Mouse (Mus musculus) cerebellum, postnatal 4 days (tissue): ENCODE results near the gene Gm49337.
A peak's percentile ranks its signal among the peaks of the same experiment; 100 is the strongest.
"Not testable (repeated sequence)": the region's sequence is repeated elsewhere in the genome, so short reads cannot be mapped to it uniquely, and the experiment has no call there.

Experiments
- DNase-seq, 2 experiments: peaks; one replicate each; pipeline ENCODE4 v3.0.0; 2022; ENCODE audit warnings: low spot score in 2 of 2, mixed read lengths in 1 of 2

The Gm49337 gene

GRCm38 (mm10) chr4:116208891-116209290 is 35.7 kb downstream of the Gm49337 start:
- DNase-seq = no peak

- no peak for DNase-seq
These were observed 42.9 kb downstream of the Gm49337 start for GRCm38 (mm10) chr4:116215895-116216605.

DNA sequence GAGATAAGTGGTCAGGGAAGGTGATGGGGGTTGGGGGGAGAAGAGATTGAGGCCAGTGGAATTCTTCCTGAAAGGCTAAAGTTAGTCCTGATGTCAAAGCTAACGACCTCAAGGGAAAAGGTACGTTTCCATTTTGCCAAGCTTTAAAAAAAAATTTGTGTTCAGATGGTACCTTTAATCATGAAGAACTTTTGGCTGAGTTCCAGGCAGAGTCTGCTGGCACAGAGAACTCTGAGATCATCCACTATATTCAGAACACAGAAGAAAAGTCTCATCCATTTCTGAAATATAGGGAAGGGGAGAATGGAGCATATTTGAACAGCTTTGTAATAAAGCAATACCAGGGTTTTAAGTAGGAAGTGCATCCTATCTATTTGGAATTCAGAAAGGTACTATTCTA is 43.9 kb downstream of the Gm49337 start:
- DNase-seq = peak in 1 of 2 experiments; percentile 9

GRCm38 (mm10) chr4:116217661-116218060 is 44.5 kb downstream of the Gm49337 start:
- not testable (repeated sequence) for DNase-seq

DNA sequence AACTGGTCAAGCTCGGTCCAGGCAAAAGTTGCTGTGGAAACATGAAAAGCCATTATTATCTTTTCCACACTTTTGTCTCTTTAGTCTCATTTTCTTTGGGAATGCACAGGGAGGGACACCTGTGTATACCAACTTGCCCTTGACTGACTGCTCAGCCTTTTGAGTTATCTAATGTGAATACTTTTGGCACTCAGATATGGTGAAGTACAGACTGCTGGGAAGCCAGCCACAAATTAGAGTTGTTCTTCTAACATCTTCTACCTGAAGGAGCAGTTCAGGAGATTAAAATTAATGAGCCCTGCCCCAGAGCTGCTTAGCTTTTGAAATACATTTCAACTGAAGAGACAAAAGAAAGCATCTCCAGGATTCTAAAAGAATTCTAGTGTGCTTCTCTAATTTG is 45.9 kb downstream of the Gm49337 start:
- DNase-seq = no peak

GRCm38 (mm10) chr4:116220071-116220650 is 47.0 kb downstream of the Gm49337 start:
- DNase-seq = no peak

- no peak for DNase-seq
These were observed 47.6 kb downstream of the Gm49337 start for GRCm38 (mm10) chr4:116220780-116221139.

DNA sequence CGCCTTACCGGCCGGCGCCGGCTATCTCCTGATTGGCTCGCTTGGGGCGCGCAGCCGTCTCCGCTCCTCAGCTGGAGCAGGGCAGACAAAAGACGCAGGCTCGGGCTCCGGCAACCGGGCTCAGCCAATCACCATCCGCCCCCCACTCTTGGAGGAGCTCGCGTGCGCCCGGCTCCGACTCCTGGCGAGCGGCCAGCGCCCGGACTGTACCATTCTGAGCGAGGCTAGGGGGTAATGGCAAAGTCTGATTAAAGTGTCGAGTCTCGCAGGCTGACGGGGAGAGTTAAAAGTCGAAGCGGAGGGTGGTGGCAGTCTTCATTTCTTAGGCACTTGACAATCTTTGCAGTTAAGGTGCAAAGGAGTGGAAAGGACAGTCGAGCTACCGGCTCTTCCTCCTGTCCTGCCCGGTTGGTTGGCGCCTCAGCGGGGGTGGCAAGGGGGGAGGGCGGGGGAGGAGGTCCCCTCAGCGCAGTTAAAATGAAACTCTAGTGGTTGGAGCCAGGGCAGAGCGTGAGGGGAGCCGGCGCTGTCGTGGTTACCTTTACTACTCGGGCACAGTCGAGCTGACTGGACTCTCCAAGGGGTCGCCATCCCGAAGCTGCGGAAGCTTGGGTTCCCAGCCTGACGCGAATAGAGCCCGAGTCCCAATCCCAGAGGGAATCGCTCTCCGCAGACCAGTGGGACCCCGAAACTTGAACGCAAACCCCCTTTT is 48.1 kb downstream of the Gm49337 start, which contains the start of gene Pik3r3:
Gene Pik3r3, plus strand, starts transcription at position 479 of the 712 bp plus-strand sequence.
- DNase-seq = peak; percentile 97 to 98

DNA sequence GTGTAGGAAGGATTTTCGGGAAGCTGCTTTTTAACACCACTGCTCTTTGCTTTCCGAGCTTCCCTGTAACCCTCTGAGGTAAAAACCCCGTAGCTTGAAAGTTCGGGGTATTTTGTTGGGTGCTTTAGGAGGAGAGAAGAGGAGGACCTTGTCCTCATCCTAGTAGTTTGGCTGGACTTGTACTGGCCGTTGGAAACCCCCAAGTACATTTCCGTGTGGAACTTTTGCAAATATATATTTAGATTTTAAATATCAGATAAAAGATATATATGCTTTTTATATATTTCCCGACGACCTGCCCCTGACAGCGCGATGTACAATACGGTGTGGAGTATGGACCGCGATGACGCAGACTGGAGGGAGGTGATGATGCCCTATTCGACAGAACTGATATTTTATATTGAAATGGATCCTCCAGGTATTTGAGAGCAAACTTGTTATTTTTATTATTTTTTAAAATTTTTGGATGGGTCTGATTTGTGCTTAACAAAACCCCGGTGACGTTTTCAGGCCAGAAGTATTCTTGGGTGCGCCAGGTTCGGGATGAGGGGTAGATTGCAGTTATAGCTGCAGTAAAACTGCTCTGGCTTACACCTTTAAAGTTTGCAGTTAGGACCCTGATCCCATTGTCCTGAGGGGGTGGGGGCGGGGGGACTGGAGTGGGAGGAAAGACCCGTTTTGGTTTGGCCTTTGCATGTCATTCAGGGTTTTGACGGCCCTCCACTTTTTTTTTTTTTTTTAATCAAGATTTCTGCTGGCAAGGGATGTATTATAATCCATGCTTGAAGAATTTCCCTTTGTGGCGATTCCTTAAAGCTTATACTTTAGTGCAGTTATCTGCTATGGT is 49.0 kb downstream of the Gm49337 start:
- peak in 1 of 2 experiments; percentile 11 for DNase-seq

GRCm38 (mm10) chr4:116222843-116223119 is 49.6 kb downstream of the Gm49337 start:
- no peak for DNase-seq

GRCm38 (mm10) chr4:116243377-116243776 is 70.2 kb downstream of the Gm49337 start:
- DNase-seq = no peak

- no peak for DNase-seq
These were observed 71.1 kb downstream of the Gm49337 start for GRCm38 (mm10) chr4:116244240-116244639.

DNA sequence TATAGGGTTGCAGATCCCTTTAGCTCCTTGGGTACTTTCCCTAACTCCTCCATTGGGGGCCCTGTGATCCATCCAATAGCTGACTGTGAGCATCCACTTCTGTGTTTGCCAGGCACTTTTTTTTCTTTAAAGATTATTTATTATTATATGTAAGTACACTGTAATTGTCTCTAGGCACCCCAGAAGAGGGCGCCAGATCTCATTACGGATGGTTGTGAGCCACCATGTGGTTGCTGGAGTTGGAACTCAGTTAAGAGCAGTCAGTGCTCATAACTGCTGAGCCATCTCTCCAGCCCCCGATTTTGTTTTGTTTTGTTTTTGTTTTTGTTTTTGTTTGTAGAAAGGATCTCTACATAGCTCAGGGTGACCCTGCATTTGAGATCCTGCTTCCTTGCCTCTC is 72.7 kb downstream of the Gm49337 start:
- DNase-seq = peak in 1 of 2 experiments; percentile 19

DNA sequence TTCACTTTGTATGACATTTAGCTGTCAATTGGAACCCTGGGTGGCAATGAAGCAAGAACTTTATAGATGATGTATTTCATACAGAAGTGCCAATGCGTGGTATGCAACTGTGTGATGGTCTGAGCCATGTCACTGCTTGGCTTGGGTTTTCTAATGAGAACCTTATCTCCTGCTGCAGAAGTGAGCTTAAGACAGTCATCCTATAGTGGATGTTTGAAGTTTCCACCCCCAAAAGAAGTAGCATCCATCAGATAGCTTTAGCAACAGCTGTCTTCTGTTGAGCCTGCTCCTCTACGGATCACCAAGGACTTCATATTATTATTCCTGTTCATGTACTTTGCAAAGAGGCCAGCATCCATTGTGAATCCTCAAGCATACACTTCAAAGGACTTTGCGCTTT is 76.8 kb downstream of the Gm49337 start:
- DNase-seq = no peak

GRCm38 (mm10) chr4:116268220-116268619 is 95.0 kb downstream of the Gm49337 start:
- no peak for DNase-seq

- DNase-seq = no peak
These were observed 109.0 kb downstream of the Gm49337 start for GRCm38 (mm10) chr4:116282211-116282610.

DNA sequence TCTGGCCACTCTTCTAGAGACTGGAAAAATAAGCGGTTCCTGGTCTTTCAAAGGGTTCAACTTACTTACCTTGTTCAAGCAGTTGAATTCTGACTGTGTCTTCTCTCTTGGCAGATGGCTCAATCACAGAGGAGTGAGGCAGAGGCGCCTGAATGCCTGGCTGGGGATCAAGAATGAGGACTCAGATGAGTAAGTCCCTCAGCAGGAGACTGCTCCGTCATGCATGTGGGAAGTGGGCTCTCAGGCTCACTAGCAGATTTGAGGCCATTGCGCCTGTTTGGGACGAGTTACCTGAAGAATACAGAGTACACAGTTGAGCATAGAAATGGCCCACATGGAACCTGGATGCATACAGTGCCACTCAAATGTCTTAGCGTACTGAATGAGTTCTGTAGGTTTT is 118.4 kb downstream of the Gm49337 start:
- DNase-seq = no peak

GRCm38 (mm10) chr4:116293296-116293695 is 120.1 kb downstream of the Gm49337 start:
- DNase-seq = no peak

DNA sequence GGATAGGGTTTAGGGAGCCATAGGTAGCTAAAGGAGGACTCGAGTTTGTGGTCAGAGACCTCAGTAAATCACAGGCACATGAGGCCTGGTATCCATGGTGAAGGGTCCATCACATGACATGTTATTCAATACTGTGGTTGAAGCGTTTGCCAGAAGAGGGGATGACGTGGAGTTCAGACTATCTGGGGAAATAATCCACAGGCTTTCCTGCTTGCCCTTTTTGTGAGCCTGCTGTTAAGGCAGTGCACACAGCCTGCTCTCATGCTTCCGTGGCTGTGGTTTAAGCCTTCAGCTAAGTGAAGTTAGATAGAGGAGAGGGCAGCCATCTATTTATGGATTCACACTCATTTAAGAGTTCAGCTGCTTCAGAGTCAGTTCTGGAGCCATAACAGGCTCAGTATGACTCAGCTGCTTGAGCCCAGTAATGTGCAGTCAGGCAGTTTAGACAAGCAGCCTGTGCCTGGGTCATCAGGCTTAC is 127.7 kb downstream of the Gm49337 start:
- no peak for DNase-seq

DNA sequence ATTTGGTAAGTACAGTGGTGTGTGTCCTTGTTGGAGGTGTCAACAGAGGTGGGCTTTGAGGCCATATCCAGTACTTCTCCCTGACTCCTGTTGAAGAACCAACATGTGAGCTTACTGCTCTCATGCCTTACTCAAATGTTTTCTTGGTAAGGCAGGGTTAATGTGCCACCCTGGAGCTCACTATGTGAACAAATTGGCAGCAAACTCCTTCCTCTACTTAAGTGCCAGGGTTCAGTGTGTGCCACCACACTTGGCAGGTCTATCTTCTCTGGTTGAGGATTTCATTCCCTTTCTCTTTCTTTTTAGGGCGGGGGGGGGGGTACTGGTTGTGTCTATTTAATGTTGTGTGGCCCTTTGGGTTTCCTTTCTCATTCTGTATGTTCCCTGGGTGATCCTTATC is 131.4 kb downstream of the Gm49337 start:
- no peak for DNase-seq

DNA sequence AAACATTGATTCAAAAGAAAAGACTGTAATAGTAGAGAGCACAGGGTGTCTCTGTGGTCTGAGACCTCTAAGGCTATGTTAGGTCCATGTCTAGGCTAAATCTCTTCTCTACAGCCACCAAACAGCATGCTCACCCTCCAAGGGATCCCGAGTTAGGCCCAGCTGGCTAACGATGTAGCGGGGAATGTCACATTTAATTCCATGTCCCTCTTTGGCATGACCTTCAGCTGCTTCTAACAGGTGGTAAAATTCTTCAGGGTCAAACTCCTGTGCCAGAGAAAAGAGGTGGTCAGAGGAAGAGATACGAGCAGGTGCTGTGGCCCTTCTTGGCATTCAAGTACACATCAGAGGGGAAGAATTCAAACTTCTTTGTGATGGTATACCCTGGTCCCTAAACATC is 144.4 kb downstream of the Gm49337 start:
- no peak for DNase-seq

GRCm38 (mm10) chr4:116322127-116322526 is 148.9 kb downstream of the Gm49337 start:
- DNase-seq = no peak
